22 mouse cellular contexts compared by ENCODE assay signal in the genomic region with DNA sequence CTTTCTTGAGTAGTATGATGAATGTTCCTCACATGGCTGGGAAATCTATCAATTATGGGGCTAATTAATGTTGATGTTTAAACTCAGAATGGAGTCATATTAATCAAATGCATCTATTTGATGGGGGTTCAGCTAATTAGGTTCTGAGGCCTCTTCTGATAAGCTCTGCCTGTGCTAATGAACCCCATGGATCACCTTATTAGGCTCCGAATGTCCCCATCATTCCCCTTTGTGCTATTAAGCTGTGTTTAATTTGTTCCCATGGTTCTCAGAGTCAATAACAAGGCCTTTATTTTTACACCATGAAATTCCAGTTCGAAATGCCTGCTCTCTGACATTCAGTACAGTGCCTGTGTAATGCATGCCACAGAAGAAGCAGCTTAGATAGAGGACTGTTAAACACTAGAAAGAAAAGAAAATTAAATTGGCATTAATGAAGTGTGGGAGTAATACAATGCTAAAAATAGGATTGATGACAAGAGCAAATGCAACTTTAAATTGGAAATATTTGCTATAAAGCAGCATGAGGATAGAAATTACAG.
DNase-seq lines count a peak whose midpoint lies in the region; ATAC-seq and TF ChIP-seq lines count a peak whose summit lies in the region.
"Had no signal": no experiment of that assay in that cellular context is flagged by ENCODE, and none has a peak within 500 bp of the region (broad histone marks: within the 10 kb centered on the region; RNA-seq: fewer than 3 reads in every experiment).

No protein-coding gene starts in this region.

- peak; percentile 5 for DNase-seq in hindbrain, embryonic 11.5 days (ENCODE audit: low spot score)
- no peak for DNase-seq in hindbrain, postnatal 0 days (ENCODE audit: low spot score)
- DNase-seq in neural tube, embryonic 11.5 days (ENCODE audit: low spot score), result no peak
- DNase-seq in neural tube, embryonic 10.5 days (ENCODE audit: extremely low spot score, low spot score), result no peak
- DNase-seq in frontal cortex, postnatal 14 days (ENCODE audit: low spot score in 2 of 2), result no peak
- DNase-seq in heart, adult 2 months, result no peak
- DNase-seq: adrenal gland, adult 2 months; cerebellum, adult 11-12 months; cerebellum, postnatal 10 days; gastrocnemius, postnatal 14 days; heart, adult 11 months; heart, postnatal 10 days; kidney, adult 9 months; kidney, postnatal 14 days; layer of hippocampus, postnatal 36 days; thymus, postnatal 14 days had no signal

- H3K4me2 ChIP-seq in hindbrain, embryonic 11.5 days (replicated peaks; ENCODE audit: low read depth, low read length), result no peak overlapping the region
- no peak overlapping the region for H3K4me2 ChIP-seq in hindbrain, postnatal 0 days (ENCODE audit: low read depth, low read length)
- H3K4me2 ChIP-seq in neural tube, embryonic 11.5 days (ENCODE audit: low read depth), result no peak overlapping the region
- H3K4me2 ChIP-seq in neural tube, embryonic 13.5 days, result no peak overlapping the region
- H3K4me2 ChIP-seq: embryonic facial prominence, embryonic 15.5 days; heart, embryonic 12.5 days; hindbrain, embryonic 15.5 days had no signal

- no peaks in the 10 kb centered on the region for H3K4me1 ChIP-seq in hindbrain, embryonic 11.5 days (replicated peaks; ENCODE audit: control insufficient read depth, insufficient read depth, low read length)
- H3K4me1 ChIP-seq in hindbrain, postnatal 0 days (ENCODE audit: insufficient read depth, low read length), result no peaks in the 10 kb centered on the region
- no peaks in the 10 kb centered on the region for H3K4me1 ChIP-seq in neural tube, embryonic 11.5 days (ENCODE audit: control insufficient read depth, insufficient read depth, low read length)
- no peaks in the 10 kb centered on the region for H3K4me1 ChIP-seq in neural tube, embryonic 13.5 days (replicated peaks)
- no peaks in the 10 kb centered on the region for H3K4me1 ChIP-seq in heart, adult 2 months (ENCODE audit: control insufficient read depth, insufficient read depth, low read length)
- H3K4me1 ChIP-seq: embryonic facial prominence, embryonic 15.5 days; heart, embryonic 12.5 days; hindbrain, embryonic 15.5 days had no signal

- H3K9ac ChIP-seq in hindbrain, embryonic 11.5 days (ENCODE audit: low read depth, low read length), result no peak overlapping the region
- no peak overlapping the region for H3K9ac ChIP-seq in hindbrain, postnatal 0 days (replicated peaks; ENCODE audit: low read length)
- no peak overlapping the region for H3K9ac ChIP-seq in neural tube, embryonic 11.5 days (ENCODE audit: low read length)
- H3K9ac ChIP-seq in neural tube, embryonic 13.5 days, result no peak overlapping the region
- no peak overlapping the region for H3K9ac ChIP-seq in heart, adult 2 months (ENCODE audit: low read depth, low read length)
- H3K9ac ChIP-seq: embryonic facial prominence, embryonic 15.5 days; heart, embryonic 12.5 days; hindbrain, embryonic 15.5 days had no signal

- no peak overlapping the region for H3K27ac ChIP-seq in hindbrain, embryonic 11.5 days (ENCODE audit: low read depth, low read length)
- no peak overlapping the region for H3K27ac ChIP-seq in hindbrain, postnatal 0 days
- H3K27ac ChIP-seq in neural tube, embryonic 11.5 days (ENCODE audit: low read depth, low read length), result no peak overlapping the region
- no peak overlapping the region for H3K27ac ChIP-seq in neural tube, embryonic 13.5 days (replicated peaks)
- no peak overlapping the region for H3K27ac ChIP-seq in heart, adult 2 months
- H3K27ac ChIP-seq: embryonic facial prominence, embryonic 15.5 days; hindbrain, embryonic 15.5 days; macrophage had no signal

- H3K27me3 ChIP-seq in hindbrain, embryonic 11.5 days (ENCODE audit: control insufficient read depth, insufficient read depth, low read length), result no peaks in the 10 kb centered on the region
- H3K27me3 ChIP-seq in hindbrain, postnatal 0 days (ENCODE audit: insufficient read depth, low read length), result no peaks in the 10 kb centered on the region
- no peaks in the 10 kb centered on the region for H3K27me3 ChIP-seq in neural tube, embryonic 11.5 days (ENCODE audit: control insufficient read depth, insufficient read depth, low read length)
- peaks cover 7% of the 10 kb centered on the region; the same call in 1 of the 2 replicates for H3K27me3 ChIP-seq in neural tube, embryonic 13.5 days
- no peaks in the 10 kb centered on the region for H3K27me3 ChIP-seq in heart, adult 2 months (ENCODE audit: control insufficient read depth, insufficient read depth, low read length)
- H3K27me3 ChIP-seq: embryonic facial prominence, embryonic 15.5 days; heart, embryonic 12.5 days; hindbrain, embryonic 15.5 days had no signal

- TF ChIP-seq EP300 in heart, adult 2 months (IDR thresholded peaks at IDR 0.05; ENCODE audit: insufficient read depth, low read depth, low read length), result no peak

- 56% methylated on average over 2 of the region's 2 CpGs for WGBS in hindbrain, embryonic 11.5 days
- 25% methylated on average over 2 of the region's 2 CpGs for WGBS in hindbrain, postnatal 0 days
- WGBS in neural tube, embryonic 11.5 days, result 54% methylated on average over 2 of the region's 2 CpGs
- WGBS in neural tube, embryonic 13.5 days, result 20% methylated on average over 2 of the region's 2 CpGs
- WGBS in heart, adult 2 months, result 45% methylated on average over 2 of the region's 2 CpGs

- no peak for TF ChIP-seq CTCF in hindbrain, postnatal 0 days (IDR thresholded peaks at IDR 0.05; ENCODE audit: low read depth)
- TF ChIP-seq CTCF in heart, adult 2 months (IDR thresholded peaks at IDR 0.05), result no peak

- no peak for ATAC-seq in hindbrain, embryonic 11.5 days (ENCODE audit: low FRiP score)
- no peak for ATAC-seq in hindbrain, postnatal 0 days
- peak; percentile 31; the same call in 1 of the 2 replicates for ATAC-seq in neural tube, embryonic 11.5 days (ENCODE audit: insufficient read depth, low FRiP score, low TSS enrichment)
- peak; percentile 69 for ATAC-seq in neural tube, embryonic 13.5 days (ENCODE audit: low read depth)
- ATAC-seq: intestine, embryonic 16.5 days had no signal

- intact Hi-C loops in heart, adult 2 months (cut with DNase I), result no loop called here

- no peaks in the 10 kb centered on the region for H3K79me2 ChIP-seq in heart, adult 2 months (replicated peaks; ENCODE audit: control insufficient read depth, insufficient read depth, low read length)

- H3K36me3 ChIP-seq in hindbrain, embryonic 11.5 days (ENCODE audit: control insufficient read depth, insufficient read depth, low read length), result no peaks in the 10 kb centered on the region
- H3K36me3 ChIP-seq in hindbrain, postnatal 0 days (ENCODE audit: insufficient read depth, low read length), result no peaks in the 10 kb centered on the region
- no peaks in the 10 kb centered on the region for H3K36me3 ChIP-seq in neural tube, embryonic 11.5 days (ENCODE audit: control insufficient read depth, insufficient read depth, low read length)
- H3K36me3 ChIP-seq in neural tube, embryonic 13.5 days, result no peaks in the 10 kb centered on the region
- no peaks in the 10 kb centered on the region for H3K36me3 ChIP-seq in heart, adult 2 months (ENCODE audit: control insufficient read depth, insufficient read depth, low read length)
- H3K36me3 ChIP-seq: embryonic facial prominence, embryonic 15.5 days; heart, embryonic 12.5 days; hindbrain, embryonic 15.5 days had no signal

- H3K9me3 ChIP-seq in hindbrain, embryonic 11.5 days (ENCODE audit: control insufficient read depth, low read length), result no peaks in the 10 kb centered on the region
- H3K9me3 ChIP-seq in hindbrain, postnatal 0 days (ENCODE audit: low read length), result no peaks in the 10 kb centered on the region
- no peaks in the 10 kb centered on the region for H3K9me3 ChIP-seq in neural tube, embryonic 11.5 days (ENCODE audit: control insufficient read depth, low read length)
- H3K9me3 ChIP-seq in neural tube, embryonic 13.5 days, result no peaks in the 10 kb centered on the region
- H3K9me3 ChIP-seq: embryonic facial prominence, embryonic 15.5 days; heart, embryonic 12.5 days; hindbrain, embryonic 15.5 days had no signal

- TF ChIP-seq POLR2A in heart, adult 2 months (IDR thresholded peaks at IDR 0.05; ENCODE audit: insufficient read depth, low read depth, low read length), result no peak

- H3K4me3 ChIP-seq in hindbrain, embryonic 11.5 days (ENCODE audit: low read depth, low read length), result no peak overlapping the region
- H3K4me3 ChIP-seq in hindbrain, postnatal 0 days (ENCODE audit: low read length), result no peak overlapping the region
- no peak overlapping the region for H3K4me3 ChIP-seq in neural tube, embryonic 11.5 days (ENCODE audit: low read depth, low read length)
- no peak overlapping the region for H3K4me3 ChIP-seq in neural tube, embryonic 13.5 days
- no peak overlapping the region for H3K4me3 ChIP-seq in heart, adult 2 months
- H3K4me3 ChIP-seq: embryonic facial prominence, embryonic 15.5 days; heart, embryonic 12.5 days; hindbrain, embryonic 15.5 days had no signal

Comparison
In these comparisons a context has a peak if more than half of its experiments do, and no peak if none do; other contexts are left out.
1. ATAC-seq: peak in neural tube, embryonic 11.5 days (single experiment) and neural tube, embryonic 13.5 days (single experiment); none in hindbrain, embryonic 11.5 days (single experiment) and hindbrain, postnatal 0 days (single experiment).